Mouse (Mus musculus): ENCODE results near the gene Gm21188.
"Not testable (repeated sequence)": the region's sequence is repeated elsewhere in the genome, so short reads cannot be mapped to it uniquely, and the experiment has no call there.

DNA sequence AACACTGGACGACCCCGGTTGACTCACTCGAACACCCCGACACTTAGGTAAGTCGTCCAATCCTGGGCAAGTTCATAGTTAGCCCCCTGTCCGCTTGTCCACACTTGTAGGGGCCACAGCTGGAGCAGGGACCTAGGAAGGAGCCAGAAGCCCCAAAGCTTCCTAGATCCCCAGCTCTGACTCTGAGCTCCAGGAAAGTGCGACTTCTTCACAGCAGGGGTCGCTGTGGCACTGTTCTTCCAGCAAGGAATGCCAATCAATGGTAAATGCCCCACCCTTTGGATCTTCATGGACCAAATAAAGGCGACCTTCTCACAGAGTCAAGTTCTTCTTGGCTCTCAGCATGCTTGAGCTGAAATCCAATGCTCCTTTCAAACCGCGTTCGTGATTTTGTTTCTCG, 60.7 kb downstream of the Gm21188 start:
- TF ChIP-seq POLR2AphosphoS5 (IDR thresholded peaks at IDR 0.05; ENCODE audit: insufficient replicate concordance, low read depth, low read length); CTCF (IDR thresholded peaks at IDR 0.05; ENCODE audit: low read depth, low read length); GATA1 (IDR thresholded peaks at IDR 0.05; ENCODE audit: borderline replicate concordance, low read length); GATA2 (IDR thresholded peaks at IDR 0.05; ENCODE audit: borderline replicate concordance, low read depth, low read length): not testable (repeated sequence)

Data from G1E (cell line).